Mouse (Mus musculus): Measurements from ENCODE around the gene Cdc6. TPM values are rescaled to one million over a fixed set of nuclear protein-coding genes. Genes with fewer than 3 reads are reported as not detected.
A peak's percentile ranks its signal among the peaks of the same experiment; 100 is the strongest.

Gene Cdc6
- total RNA-seq (2014; fragmentation: Nextera tagmentation) (60.7 and 84.9 TPM in 2 replicates), total RNA-seq (2017) (52.7 and 63.4 TPM in 2 replicates), polyA plus RNA-seq (2012) (3.4 and 4.1 TPM in 2 replicates)

- Histone ChIP-seq H3K27me3 (ENCODE audit: insufficient read depth, low read length) (no peaks in the 10 kb centered on the region), H3K9me3 (replicated peaks) (no peaks in the 10 kb centered on the region), H3K36me3 (replicated peaks) (peaks cover 61% of the 10 kb centered on the region), H3K4me1 (ENCODE audit: insufficient read depth, low read depth, low read length) (peaks cover 84% of the 10 kb centered on the region), H3K4me3 (ENCODE audit: low read depth, low read length) (peak within 1 kb of the TSS; percentile 86)
- TF ChIP-seq GATA1 (IDR thresholded peaks at IDR 0.05; ENCODE audit: borderline replicate concordance, low read length): no peak
- no peak for TF ChIP-seq POLR2AphosphoS5 (IDR thresholded peaks at IDR 0.05; ENCODE audit: insufficient replicate concordance, low read depth, low read length)
- no peak for TF ChIP-seq TAL1 (conservative IDR thresholded peaks at IDR 0.05; ENCODE audit: low read depth, low read length)
- no peak for TF ChIP-seq GATA2 (IDR thresholded peaks at IDR 0.05; ENCODE audit: borderline replicate concordance, low read depth, low read length)
- TF ChIP-seq CTCF (IDR thresholded peaks at IDR 0.05; ENCODE audit: low read depth, low read length): no peak
- peak; percentile 86 for DNase-seq (ENCODE audit: low spot score)
- peak; percentile 85 for ATAC-seq (ENCODE audit: extremely low read depth, insufficient number of reproducible peaks, low FRiP score, poor library complexity, severe bottlenecking)
Observed at GRCm38 (mm10) chr11:98907437-98908173, at the start of gene Cdc6. Gene Cdc6, plus strand, starts transcription at chr11:98907801.

DNA sequence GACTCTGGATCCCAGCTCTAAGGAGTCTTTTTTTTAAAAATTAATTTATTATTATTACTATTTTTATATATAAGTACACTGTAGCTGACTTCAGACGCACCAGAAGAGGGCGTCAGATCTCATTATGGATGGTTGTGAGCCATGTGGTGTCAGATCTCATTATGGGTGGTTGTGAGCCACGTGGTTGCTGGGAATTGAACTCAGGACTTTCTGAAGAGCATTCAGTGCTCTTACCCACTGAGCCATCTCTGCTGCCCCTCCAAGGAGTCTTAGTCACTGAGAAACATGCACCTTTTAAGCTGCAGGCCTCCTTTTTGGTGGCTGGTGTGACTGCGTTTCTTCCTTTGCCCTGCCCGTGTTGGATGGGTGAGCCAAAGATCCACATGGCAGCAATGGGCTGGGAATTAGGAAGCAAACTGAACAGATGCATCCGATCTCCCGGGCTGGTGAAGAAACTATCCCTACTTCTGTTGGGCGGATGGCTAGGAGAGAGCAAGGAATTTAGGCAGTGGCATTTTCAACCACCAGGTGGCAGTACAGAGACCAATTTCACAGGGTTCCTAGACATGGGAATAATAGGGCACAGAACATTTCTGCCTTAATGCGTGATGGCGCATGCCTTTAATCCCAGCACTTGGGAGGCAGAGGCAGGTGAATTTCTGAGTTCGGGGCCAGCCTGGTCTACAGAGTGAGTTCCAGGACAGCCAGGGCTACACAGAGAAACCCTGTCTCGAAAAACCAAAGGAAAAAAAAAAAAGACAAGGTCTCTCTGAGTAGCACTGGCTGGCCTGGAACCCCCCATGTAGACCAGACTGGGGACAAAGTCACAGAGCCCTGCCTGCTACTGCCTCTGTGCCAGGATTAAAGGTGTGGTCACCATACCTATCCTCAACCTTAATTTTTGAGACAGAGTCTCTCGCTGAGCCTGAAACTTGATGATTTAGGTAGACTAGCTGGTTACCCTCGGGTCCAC is 48.6 kb upstream of the Cdc6 start:
- peaks cover 5% of the 10 kb centered on the region for H3K36me3 ChIP-seq (replicated peaks)
- H3K27me3 ChIP-seq (ENCODE audit: insufficient read depth, low read length): peaks cover 10% of the 10 kb centered on the region
- H3K4me3 ChIP-seq (ENCODE audit: low read depth, low read length): no peak overlapping the region; the same call in 1 of the 2 replicates
- ATAC-seq (ENCODE audit: extremely low read depth, insufficient number of reproducible peaks, low FRiP score, poor library complexity, severe bottlenecking) (no peak), DNase-seq (ENCODE audit: low spot score) (no peak)
- no peaks in the 10 kb centered on the region for H3K9me3 ChIP-seq (replicated peaks)
- TF ChIP-seq GATA2 (IDR thresholded peaks at IDR 0.05; ENCODE audit: borderline replicate concordance, low read depth, low read length) (no peak), CTCF (IDR thresholded peaks at IDR 0.05; ENCODE audit: low read depth, low read length) (peak; percentile 69)
- peaks cover 33% of the 10 kb centered on the region for H3K4me1 ChIP-seq (ENCODE audit: insufficient read depth, low read depth, low read length)

GRCm38 (mm10) chr11:98863028-98863750 is 44.4 kb upstream of the Cdc6 start, which contains the start of gene Wipf2:
Gene Wipf2, plus strand, starts transcription at chr11:98863638.
- peaks cover 42% of the 10 kb centered on the region for H3K4me1 ChIP-seq (ENCODE audit: insufficient read depth, low read depth, low read length)
- peak; percentile 90 for ATAC-seq (ENCODE audit: extremely low read depth, insufficient number of reproducible peaks, low FRiP score, poor library complexity, severe bottlenecking)
- H3K4me3 ChIP-seq (ENCODE audit: low read depth, low read length): peak within 1 kb of the TSS; percentile 77
- no peaks in the 10 kb centered on the region for H3K9me3 ChIP-seq (replicated peaks)
- TF ChIP-seq TAL1 (conservative IDR thresholded peaks at IDR 0.05; ENCODE audit: low read depth, low read length) (no peak), CTCF (IDR thresholded peaks at IDR 0.05; ENCODE audit: low read depth, low read length) (no peak), GATA1 (IDR thresholded peaks at IDR 0.05; ENCODE audit: borderline replicate concordance, low read length) (no peak), GATA2 (IDR thresholded peaks at IDR 0.05; ENCODE audit: borderline replicate concordance, low read depth, low read length) (no peak), POLR2AphosphoS5 (IDR thresholded peaks at IDR 0.05; ENCODE audit: insufficient replicate concordance, low read depth, low read length) (no peak)
- H3K27me3 ChIP-seq (ENCODE audit: insufficient read depth, low read length): no peaks in the 10 kb centered on the region
- peaks cover 27% of the 10 kb centered on the region for H3K36me3 ChIP-seq (replicated peaks)
- DNase-seq (ENCODE audit: low spot score): peak; percentile 93

- ATAC-seq (ENCODE audit: extremely low read depth, insufficient number of reproducible peaks, low FRiP score, poor library complexity, severe bottlenecking): 0 out of 2 replicates have a peak, but pooled peaks have one; percentile 9
- TF ChIP-seq CTCF (IDR thresholded peaks at IDR 0.05; ENCODE audit: low read depth, low read length) (no peak), GATA1 (IDR thresholded peaks at IDR 0.05; ENCODE audit: borderline replicate concordance, low read length) (no peak), GATA2 (IDR thresholded peaks at IDR 0.05; ENCODE audit: borderline replicate concordance, low read depth, low read length) (no peak), TAL1 (conservative IDR thresholded peaks at IDR 0.05; ENCODE audit: low read depth, low read length) (no peak), POLR2AphosphoS5 (IDR thresholded peaks at IDR 0.05; ENCODE audit: insufficient replicate concordance, low read depth, low read length) (no peak)
- Histone ChIP-seq H3K36me3 (replicated peaks) (peaks cover 33% of the 10 kb centered on the region), H3K27me3 (ENCODE audit: insufficient read depth, low read length) (no peaks in the 10 kb centered on the region), H3K4me3 (ENCODE audit: low read depth, low read length) (peak overlapping the region; percentile 77), H3K4me1 (ENCODE audit: insufficient read depth, low read depth, low read length) (peaks cover 41% of the 10 kb centered on the region), H3K9me3 (replicated peaks) (no peaks in the 10 kb centered on the region)
- peak; percentile 59 for DNase-seq (ENCODE audit: low spot score)
Observed at GRCm38 (mm10) chr11:98863751-98864429, 43.7 kb upstream of the Cdc6 start.

DNA sequence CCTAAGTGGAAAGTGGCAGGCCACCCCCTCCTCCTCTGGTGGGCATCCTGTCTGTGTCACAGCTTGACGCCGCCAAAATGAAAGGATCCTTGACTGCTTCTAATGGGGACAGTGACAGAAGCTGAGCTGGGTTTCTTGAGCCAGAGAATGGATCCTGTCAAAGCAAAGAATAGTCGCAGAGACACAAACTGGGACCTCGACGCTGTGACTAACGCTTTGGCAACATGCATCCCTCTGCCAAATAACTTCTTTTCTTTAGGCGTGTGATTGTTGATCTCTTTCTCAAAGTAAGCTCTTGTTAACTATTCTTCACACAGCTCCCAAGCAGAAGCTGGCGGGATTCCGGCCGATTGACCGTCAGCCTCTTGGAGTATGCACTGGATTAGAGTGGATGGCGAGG is 40.3 kb upstream of the Cdc6 start:
- Histone ChIP-seq H3K4me3 (ENCODE audit: low read depth, low read length) (no peak overlapping the region), H3K36me3 (replicated peaks) (peaks cover 65% of the 10 kb centered on the region), H3K4me1 (ENCODE audit: insufficient read depth, low read depth, low read length) (peaks cover 26% of the 10 kb centered on the region), H3K9me3 (replicated peaks) (no peaks in the 10 kb centered on the region), H3K27me3 (ENCODE audit: insufficient read depth, low read length) (no peaks in the 10 kb centered on the region)
- TF ChIP-seq POLR2AphosphoS5 (IDR thresholded peaks at IDR 0.05; ENCODE audit: insufficient replicate concordance, low read depth, low read length): no peak
- TF ChIP-seq TAL1 (conservative IDR thresholded peaks at IDR 0.05; ENCODE audit: low read depth, low read length): no peak
- no peak for TF ChIP-seq GATA2 (IDR thresholded peaks at IDR 0.05; ENCODE audit: borderline replicate concordance, low read depth, low read length)
- TF ChIP-seq CTCF (IDR thresholded peaks at IDR 0.05; ENCODE audit: low read depth, low read length): no peak
- no peak for TF ChIP-seq GATA1 (IDR thresholded peaks at IDR 0.05; ENCODE audit: borderline replicate concordance, low read length)
- DNase-seq (ENCODE audit: low spot score): no peak
- ATAC-seq (ENCODE audit: extremely low read depth, insufficient number of reproducible peaks, low FRiP score, poor library complexity, severe bottlenecking): no peak
